Mouse (Mus musculus): ENCODE data around the gene Spc25.

GRCm38 (mm10) chr2:69156283-69156682 lies 49.7 kb downstream of the Spc25 start:
- TF ChIP-seq CTCF (IDR thresholded peaks at IDR 0.05; ENCODE audit: insufficient read depth, low read depth, low read length) (no peak), POLR2A (IDR thresholded peaks at IDR 0.05; ENCODE audit: insufficient read depth, low read depth, low read length) (no peak)
